In genomic region chr10:81383802-81384604, GRCm38 (mm10) we compare ENCODE assay signal across 7 mouse cellular contexts. TPM values are rescaled to one million over a fixed set of nuclear protein-coding genes. Genes with fewer than 3 reads are reported as not detected.
DNase-seq lines count a peak whose midpoint lies in the region; ATAC-seq lines count a peak whose summit lies in the region.

Gene Dohh, plus strand, starts transcription at chr10:81384428.
Gene Gm48551, plus strand, starts transcription at chr10:81384466.

- peak within 1 kb of the TSS; percentile 75 for H3K9ac ChIP-seq in embryonic facial prominence, embryonic 12.5 days
- peak within 1 kb of the TSS; percentile 76 for H3K9ac ChIP-seq in limb, embryonic 11.5 days (ENCODE audit: low read length)
- H3K9ac ChIP-seq in midbrain, embryonic 14.5 days (replicated peaks; ENCODE audit: low read length): peak within 1 kb of the TSS; percentile 76

- no peaks in the 10 kb centered on the region for H3K9me3 ChIP-seq in embryonic facial prominence, embryonic 12.5 days
- no peaks in the 10 kb centered on the region for H3K9me3 ChIP-seq in limb, embryonic 11.5 days (ENCODE audit: control insufficient read depth, low read length)
- H3K9me3 ChIP-seq in midbrain, embryonic 14.5 days (ENCODE audit: control insufficient read depth, low read length): no peaks in the 10 kb centered on the region

- 9% methylated on average over 54 of the region's 54 CpGs for WGBS in embryonic facial prominence, embryonic 12.5 days
- whole genome bisulfite sequencing in limb, embryonic 11.5 days: 5% methylated on average over 50 of the region's 54 CpGs
- 7% methylated on average over 53 of the region's 54 CpGs for WGBS in midbrain, embryonic 14.5 days

- peak within 1 kb of the TSS; percentile 82 for H3K4me2 ChIP-seq in embryonic facial prominence, embryonic 12.5 days (replicated peaks)
- peak within 1 kb of the TSS; percentile 91 for H3K4me2 ChIP-seq in limb, embryonic 11.5 days (ENCODE audit: low read depth, severe bottlenecking)
- peak within 1 kb of the TSS; percentile 93 for H3K4me2 ChIP-seq in midbrain, embryonic 14.5 days (ENCODE audit: low read length)

- H3K4me3 ChIP-seq in embryonic facial prominence, embryonic 12.5 days: peak within 1 kb of the TSS; percentile 78
- H3K4me3 ChIP-seq in limb, embryonic 11.5 days (ENCODE audit: low read depth, low read length): peak within 1 kb of the TSS; percentile 82
- peak within 1 kb of the TSS; percentile 95 for H3K4me3 ChIP-seq in midbrain, embryonic 14.5 days (replicated peaks; ENCODE audit: low read depth, low read length)

- DNase-seq in adrenal gland, postnatal 25 days: peak; percentile 99
- DNase-seq in heart, adult 11 months: peak; percentile 100
- DNase-seq in kidney, adult 18-20 months: peak; percentile 99
- peak; percentile 99 for DNase-seq in limb, embryonic 11.5 days (ENCODE audit: low spot score)
- DNase-seq in midbrain, embryonic 14.5 days: peak; percentile 98
- DNase-seq in spleen, adult 18-20 months: peak; percentile 94 to 99

- H3K27me3 ChIP-seq in embryonic facial prominence, embryonic 12.5 days: no peaks in the 10 kb centered on the region
- no peaks in the 10 kb centered on the region for H3K27me3 ChIP-seq in limb, embryonic 11.5 days (ENCODE audit: control insufficient read depth, insufficient read depth, low read length)
- H3K27me3 ChIP-seq in midbrain, embryonic 14.5 days (ENCODE audit: control insufficient read depth, insufficient read depth, low read length): no peaks in the 10 kb centered on the region

- H3K36me3 ChIP-seq in embryonic facial prominence, embryonic 12.5 days: peaks cover 33% of the 10 kb centered on the region
- H3K36me3 ChIP-seq in limb, embryonic 11.5 days (ENCODE audit: control insufficient read depth, insufficient read depth, low read length): peaks cover 17% of the 10 kb centered on the region; the same call in 1 of the 2 replicates
- peaks cover 31% of the 10 kb centered on the region for H3K36me3 ChIP-seq in midbrain, embryonic 14.5 days (ENCODE audit: control insufficient read depth, insufficient read depth, low read length)

- ATAC-seq in embryonic facial prominence, embryonic 12.5 days (ENCODE audit: insufficient number of reproducible peaks, insufficient read depth, low FRiP score, low TSS enrichment): peak; percentile 92
- peak; percentile 87 for ATAC-seq in limb, embryonic 11.5 days (ENCODE audit: insufficient number of reproducible peaks, low FRiP score, low TSS enrichment, low read depth)
- ATAC-seq in midbrain, embryonic 14.5 days (ENCODE audit: low FRiP score, low TSS enrichment): peak; percentile 94

- H3K4me1 ChIP-seq in embryonic facial prominence, embryonic 12.5 days: peaks cover 17% of the 10 kb centered on the region
- H3K4me1 ChIP-seq in limb, embryonic 11.5 days (ENCODE audit: control insufficient read depth, insufficient read depth, low read length): peaks cover 6% of the 10 kb centered on the region
- peaks cover 12% of the 10 kb centered on the region for H3K4me1 ChIP-seq in midbrain, embryonic 14.5 days (ENCODE audit: control insufficient read depth, insufficient read depth, low read length)

- peak within 1 kb of the TSS; percentile 85 for H3K27ac ChIP-seq in embryonic facial prominence, embryonic 12.5 days
- H3K27ac ChIP-seq in limb, embryonic 11.5 days (replicated peaks; ENCODE audit: low read depth, low read length): peak within 1 kb of the TSS; percentile 71
- peak within 1 kb of the TSS; percentile 85 for H3K27ac ChIP-seq in midbrain, embryonic 14.5 days (replicated peaks; ENCODE audit: low read depth, low read length)

RNA-seq across cellular contexts. Expression of gene Dohh, which starts in this region (rescaled TPM):
- 48.4 and 52.7 TPM in 2 replicates for total RNA-seq in adrenal gland, postnatal 25 days (2021)
- polyA plus RNA-seq in embryonic facial prominence, embryonic 12.5 days (2016; fragmentation: Nextera tagmentation; extraction: Ambion mirVana): 73.6 and 77.0 TPM in 2 replicates
- polyA plus RNA-seq in limb, embryonic 11.5 days (2014; fragmentation: Nextera tagmentation; extraction: Ambion mirVana): 53.7 and 55.7 TPM in 2 replicates
- 59.5 and 79.6 TPM in 2 replicates for polyA plus RNA-seq in midbrain, embryonic 14.5 days (2014; fragmentation: Nextera tagmentation; extraction: Ambion mirVana)

RNA-seq across cellular contexts. Expression of gene Gm48551, which starts in this region (rescaled TPM):
- 1.7 TPM in 2 replicates for total RNA-seq in adrenal gland, postnatal 25 days (2021)
- polyA plus RNA-seq in embryonic facial prominence, embryonic 12.5 days (2016; fragmentation: Nextera tagmentation; extraction: Ambion mirVana): 2.9 and 4.1 TPM in 2 replicates
- 2.1 and 2.8 TPM in 2 replicates for polyA plus RNA-seq in limb, embryonic 11.5 days (2014; fragmentation: Nextera tagmentation; extraction: Ambion mirVana)
- 4.5 and 8.2 TPM in 2 replicates for polyA plus RNA-seq in midbrain, embryonic 14.5 days (2014; fragmentation: Nextera tagmentation; extraction: Ambion mirVana)

Comparison
In these comparisons a context has a peak if more than half of its experiments do, and no peak if none do; other contexts are left out.
1. Peak in every context shown above with its lines: DNase-seq, ATAC-seq, H3K4me3 ChIP-seq and H3K27ac ChIP-seq.